Mouse (Mus musculus): ENCODE measurements around the gene Mark4.

DNA sequence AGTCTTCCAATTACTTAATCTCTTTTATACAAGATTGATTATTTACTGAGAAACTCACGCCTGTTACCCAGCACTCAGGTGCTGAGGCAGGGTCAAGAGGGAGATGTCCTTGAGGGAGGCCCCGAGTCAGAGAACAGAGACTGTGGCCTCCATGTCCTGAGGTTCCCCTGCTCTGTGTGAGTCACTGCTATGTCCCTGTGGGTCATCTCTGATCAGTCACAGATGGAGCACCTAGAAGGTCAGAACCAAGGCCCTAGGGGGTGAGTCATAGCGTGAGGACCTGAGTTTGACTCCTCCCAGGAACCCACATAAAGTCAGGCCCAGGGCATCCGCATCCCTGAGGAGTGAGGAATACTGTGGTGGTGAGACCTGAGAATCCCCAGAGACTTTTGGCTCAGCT, 43.0 kb upstream of the Mark4 start:
- no peak for TF ChIP-seq CTCF (IDR thresholded peaks at IDR 0.05)
- TF ChIP-seq EP300 (IDR thresholded peaks at IDR 0.05), result no peak

All from lung, postnatal 0 days (tissue).